Mouse (Mus musculus): Measurements from ENCODE around the gene 2810408A11Rik. TPM values are rescaled to one million over a fixed set of nuclear protein-coding genes. Genes with fewer than 3 reads are reported as not detected.
A peak's percentile ranks its signal among the peaks of the same experiment; 100 is the strongest.

2810408A11Rik gene
- polyA plus RNA-seq, 1 experiment from 2014 or later, result 5.4 TPM

DNA sequence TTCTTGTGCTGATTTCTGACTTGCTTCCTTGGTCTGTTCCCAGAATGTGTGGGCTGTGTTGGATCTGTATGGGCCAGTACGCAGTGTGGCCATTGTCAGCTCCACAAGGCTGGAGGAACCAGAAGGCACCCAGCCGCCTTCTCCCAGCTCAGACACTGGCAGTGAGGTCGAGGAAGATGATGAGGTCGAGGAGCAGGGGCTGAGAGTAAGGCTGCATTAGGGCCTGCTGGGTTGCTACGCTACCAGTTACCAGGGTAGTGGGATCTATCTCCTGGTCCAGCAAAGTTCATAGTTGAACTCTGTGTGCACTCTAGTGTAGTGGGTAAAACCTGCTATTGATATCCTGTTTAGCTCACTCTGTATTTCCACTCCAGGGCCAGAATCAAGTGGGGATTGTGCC, 8.4 kb upstream of the 2810408A11Rik start:
- 87% methylated on average over 5 of the region's 5 CpGs for whole genome bisulfite sequencing
- Histone ChIP-seq H3K4me2 (ENCODE audit: low read depth, low read length) (no peak overlapping the region), H3K9ac (ENCODE audit: low read depth, low read length) (no peak overlapping the region), H3K9me3 (ENCODE audit: control insufficient read depth, low read length) (no peaks in the 10 kb centered on the region), H3K4me1 (ENCODE audit: control insufficient read depth, insufficient read depth, low read length) (peaks cover 5% of the 10 kb centered on the region; the same call in 1 of the 2 replicates), H3K27ac (ENCODE audit: low read length) (no peak overlapping the region), H3K27me3 (replicated peaks; ENCODE audit: control insufficient read depth, insufficient read depth, low read length) (no peaks in the 10 kb centered on the region), H3K4me3 (ENCODE audit: low read length) (no peak overlapping the region), H3K36me3 (ENCODE audit: control insufficient read depth, insufficient read depth, low read length) (peaks cover 64% of the 10 kb centered on the region)
- ATAC-seq, result no peak

DNA sequence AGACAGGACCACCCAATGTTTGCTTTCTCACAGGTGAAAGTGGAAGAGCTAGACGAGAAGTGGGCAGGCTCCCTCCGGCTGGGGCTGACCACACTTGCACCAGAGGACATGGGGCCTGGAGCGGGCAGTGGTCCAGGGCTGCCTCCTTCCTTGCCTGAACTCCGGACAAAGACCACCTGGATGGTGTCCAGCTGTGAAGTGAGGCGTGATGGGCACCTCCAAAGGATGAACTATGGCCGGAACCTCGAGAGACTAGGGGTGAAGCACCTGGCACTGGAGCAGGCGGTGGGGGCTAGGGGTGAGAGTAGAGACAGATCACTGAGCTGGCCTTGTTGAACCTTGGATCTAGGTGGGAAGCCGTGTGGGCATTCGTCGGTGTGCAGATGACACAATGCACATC, 7.9 kb upstream of the 2810408A11Rik start:
- ATAC-seq, result no peak
- 93% methylated on average over 11 of the region's 11 CpGs for WGBS
- no peaks in the 10 kb centered on the region for H3K27me3 ChIP-seq (replicated peaks; ENCODE audit: control insufficient read depth, insufficient read depth, low read length)

DNA sequence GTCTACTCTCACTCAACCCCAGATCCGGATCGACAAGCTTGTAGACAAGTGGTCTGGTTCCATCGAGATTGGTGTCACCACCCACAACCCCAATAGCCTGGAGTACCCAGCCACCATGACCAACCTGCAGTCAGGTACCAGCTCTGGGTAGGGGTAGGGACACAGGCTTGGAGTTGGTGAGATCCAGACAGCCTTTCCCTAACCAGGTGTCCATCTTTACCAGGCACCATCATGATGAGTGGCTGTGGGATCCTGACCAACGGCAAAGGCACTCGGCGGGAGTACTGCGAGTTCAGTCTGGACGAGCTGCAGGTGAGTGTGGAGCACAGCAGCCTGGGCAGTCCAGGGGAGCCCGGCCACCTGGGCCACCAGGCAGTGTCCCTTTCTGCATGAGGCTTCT, 3.5 kb upstream of the 2810408A11Rik start:
- Histone ChIP-seq H3K9me3 (ENCODE audit: control insufficient read depth, low read length) (no peaks in the 10 kb centered on the region), H3K4me1 (ENCODE audit: control insufficient read depth, insufficient read depth, low read length) (peaks cover 11% of the 10 kb centered on the region; the same call in 1 of the 2 replicates), H3K27ac (ENCODE audit: low read length) (no peak overlapping the region), H3K4me3 (ENCODE audit: low read length) (no peak overlapping the region), H3K27me3 (replicated peaks; ENCODE audit: control insufficient read depth, insufficient read depth, low read length) (no peaks in the 10 kb centered on the region), H3K36me3 (ENCODE audit: control insufficient read depth, insufficient read depth, low read length) (peaks cover 41% of the 10 kb centered on the region), H3K9ac (ENCODE audit: low read depth, low read length) (no peak overlapping the region), H3K4me2 (ENCODE audit: low read depth, low read length) (no peak overlapping the region)
- no peak for ATAC-seq
- 97% methylated on average over 9 of the region's 9 CpGs for WGBS

More for the DNA sequence above, 7.9 kb upstream of the 2810408A11Rik start:
- peaks cover 69% of the 10 kb centered on the region for H3K36me3 ChIP-seq (ENCODE audit: control insufficient read depth, insufficient read depth, low read length)
- H3K9me3 ChIP-seq (ENCODE audit: control insufficient read depth, low read length), result no peaks in the 10 kb centered on the region
- H3K4me3 ChIP-seq (ENCODE audit: low read length), result no peak overlapping the region
- no peak overlapping the region for H3K9ac ChIP-seq (ENCODE audit: low read depth, low read length)
- peaks cover 5% of the 10 kb centered on the region; the same call in 1 of the 2 replicates for H3K4me1 ChIP-seq (ENCODE audit: control insufficient read depth, insufficient read depth, low read length)
- H3K4me2 ChIP-seq (ENCODE audit: low read depth, low read length), result no peak overlapping the region
- H3K27ac ChIP-seq (ENCODE audit: low read length), result no peak overlapping the region

DNA sequence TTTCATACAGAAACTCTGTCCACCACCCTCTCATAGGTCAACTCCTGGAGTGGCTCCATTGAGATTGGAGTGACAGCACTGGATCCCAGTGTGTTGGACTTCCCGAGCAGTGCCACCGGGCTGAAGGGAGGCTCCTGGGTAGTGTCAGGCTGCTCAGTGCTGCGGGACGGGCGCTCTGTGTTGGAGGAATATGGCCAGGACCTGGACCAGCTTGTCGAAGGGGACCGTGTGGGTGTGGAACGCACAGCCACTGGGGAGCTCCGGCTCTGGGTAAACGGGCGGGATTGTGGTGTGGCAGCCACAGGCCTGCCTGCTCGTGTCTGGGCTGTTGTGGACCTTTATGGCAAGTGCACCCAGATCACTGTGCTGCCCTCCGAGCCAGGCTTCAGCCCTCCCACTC, 2.2 kb upstream of the 2810408A11Rik start:
- Histone ChIP-seq H3K4me1 (ENCODE audit: control insufficient read depth, insufficient read depth, low read length) (peaks cover 11% of the 10 kb centered on the region; the same call in 1 of the 2 replicates), H3K27me3 (replicated peaks; ENCODE audit: control insufficient read depth, insufficient read depth, low read length) (no peaks in the 10 kb centered on the region), H3K36me3 (ENCODE audit: control insufficient read depth, insufficient read depth, low read length) (peaks cover 31% of the 10 kb centered on the region), H3K4me3 (ENCODE audit: low read length) (peak overlapping the region; percentile 82), H3K4me2 (ENCODE audit: low read depth, low read length) (peak overlapping the region; percentile 96), H3K27ac (ENCODE audit: low read length) (no peak overlapping the region), H3K9ac (ENCODE audit: low read depth, low read length) (peak overlapping the region; percentile 96; the same call in 1 of the 2 replicates), H3K9me3 (ENCODE audit: control insufficient read depth, low read length) (no peaks in the 10 kb centered on the region)
- 81% methylated on average over 13 of the region's 13 CpGs for WGBS
- no peak for ATAC-seq

DNA sequence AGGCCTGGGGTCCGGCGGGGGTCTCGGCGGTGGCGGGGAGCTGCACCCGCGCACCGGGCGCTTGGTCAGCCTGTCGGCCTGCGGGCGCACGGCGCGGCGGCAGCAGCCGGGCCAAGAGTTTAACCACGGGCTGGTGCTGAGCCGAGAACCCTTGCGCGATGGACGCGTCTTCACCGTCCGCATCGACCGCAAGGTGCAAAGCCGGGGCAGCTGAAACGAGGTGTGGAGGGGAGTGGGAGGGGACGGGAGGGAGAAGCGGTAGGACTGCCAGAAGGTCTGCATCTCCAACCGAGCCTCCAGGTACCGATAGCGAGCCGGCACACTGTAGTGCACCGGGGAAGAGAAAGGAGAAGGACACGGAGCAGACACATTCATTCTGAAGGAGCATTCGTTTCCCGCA, 1.2 kb upstream of the 2810408A11Rik start:
- ATAC-seq, result no peak; the same call in 1 of the 2 replicates
- WGBS, result under 1% methylated on average over 34 of the region's 39 CpGs
- Histone ChIP-seq H3K27me3 (replicated peaks; ENCODE audit: control insufficient read depth, insufficient read depth, low read length) (no peaks in the 10 kb centered on the region), H3K4me3 (ENCODE audit: low read length) (peak overlapping the region; percentile 82), H3K4me1 (ENCODE audit: control insufficient read depth, insufficient read depth, low read length) (peaks cover 11% of the 10 kb centered on the region; the same call in 1 of the 2 replicates), H3K9ac (ENCODE audit: low read depth, low read length) (peak overlapping the region; percentile 96), H3K9me3 (ENCODE audit: control insufficient read depth, low read length) (no peaks in the 10 kb centered on the region), H3K36me3 (ENCODE audit: control insufficient read depth, insufficient read depth, low read length) (peaks cover 23% of the 10 kb centered on the region), H3K4me2 (ENCODE audit: low read depth, low read length) (peak overlapping the region; percentile 96), H3K27ac (ENCODE audit: low read length) (peak overlapping the region; percentile 96)

DNA sequence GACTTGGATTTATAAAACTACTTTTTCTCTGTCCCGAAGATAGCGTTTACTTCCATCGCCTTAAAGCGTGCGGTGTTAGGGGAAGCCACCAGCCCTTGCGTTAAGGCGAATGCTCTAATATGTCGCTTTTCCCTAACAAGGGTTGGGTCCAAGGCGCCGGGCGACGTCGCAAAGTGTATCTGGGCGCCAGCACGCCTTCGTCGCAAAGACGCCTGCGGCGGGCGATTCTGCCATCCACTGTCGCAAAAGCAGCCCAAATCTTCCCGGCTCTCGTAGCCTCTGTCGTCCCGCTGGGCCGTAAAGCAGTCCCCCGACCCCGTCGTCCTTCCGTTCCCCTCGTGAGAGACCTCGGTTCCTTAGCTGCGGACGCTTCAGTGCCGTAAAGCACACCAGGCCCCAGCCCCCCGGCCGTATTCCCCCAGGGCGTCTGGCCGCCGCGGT, 639 bp upstream of the 2810408A11Rik start:
- H3K27ac ChIP-seq (ENCODE audit: low read length), result peak overlapping the region; percentile 96
- H3K4me2 ChIP-seq (ENCODE audit: low read depth, low read length), result peak overlapping the region; percentile 96
- H3K27me3 ChIP-seq (replicated peaks; ENCODE audit: control insufficient read depth, insufficient read depth, low read length), result no peaks in the 10 kb centered on the region
- H3K36me3 ChIP-seq (ENCODE audit: control insufficient read depth, insufficient read depth, low read length), result peaks cover 18% of the 10 kb centered on the region
- ATAC-seq, result peak; percentile 76
- peaks cover 11% of the 10 kb centered on the region; the same call in 1 of the 2 replicates for H3K4me1 ChIP-seq (ENCODE audit: control insufficient read depth, insufficient read depth, low read length)
- H3K4me3 ChIP-seq (ENCODE audit: low read length), result peak overlapping the region; percentile 82
- under 1% methylated on average over 42 of the region's 42 CpGs for WGBS
- H3K9me3 ChIP-seq (ENCODE audit: control insufficient read depth, low read length), result no peaks in the 10 kb centered on the region
- H3K9ac ChIP-seq (ENCODE audit: low read depth, low read length), result peak overlapping the region; percentile 96

DNA sequence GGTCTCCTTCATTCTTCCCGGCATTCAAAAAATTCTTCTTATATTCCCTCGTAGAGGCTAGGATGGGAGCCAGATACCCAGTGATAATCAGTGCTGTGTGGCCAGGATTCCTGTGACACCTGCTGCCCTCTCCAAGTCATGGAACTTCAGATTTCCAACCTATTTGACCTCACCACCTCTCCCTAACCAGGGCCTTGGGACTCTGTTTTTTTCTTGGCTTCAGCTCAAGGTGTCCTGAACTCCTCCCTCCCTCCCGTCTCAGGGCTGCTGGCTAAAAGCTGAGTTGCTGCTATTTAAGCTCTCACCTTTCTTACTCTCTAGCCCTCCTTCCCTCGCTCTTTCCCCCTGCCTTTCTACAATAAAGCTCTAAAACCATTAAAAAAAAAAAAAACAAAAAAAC, 917 bp downstream of the 2810408A11Rik start:
- WGBS, result 20% methylated on average over 4 of the region's 4 CpGs
- Histone ChIP-seq H3K27ac (ENCODE audit: low read length) (no peak overlapping the region), H3K36me3 (ENCODE audit: control insufficient read depth, insufficient read depth, low read length) (peaks cover 10% of the 10 kb centered on the region; the same call in 1 of the 2 replicates), H3K4me2 (ENCODE audit: low read depth, low read length) (peak overlapping the region; percentile 96), H3K4me1 (ENCODE audit: control insufficient read depth, insufficient read depth, low read length) (peaks cover 11% of the 10 kb centered on the region; the same call in 1 of the 2 replicates), H3K9me3 (ENCODE audit: control insufficient read depth, low read length) (no peaks in the 10 kb centered on the region), H3K27me3 (replicated peaks; ENCODE audit: control insufficient read depth, insufficient read depth, low read length) (no peaks in the 10 kb centered on the region), H3K4me3 (ENCODE audit: low read length) (peak overlapping the region; percentile 82), H3K9ac (ENCODE audit: low read depth, low read length) (peak overlapping the region; percentile 96)
- no peak for ATAC-seq

DNA sequence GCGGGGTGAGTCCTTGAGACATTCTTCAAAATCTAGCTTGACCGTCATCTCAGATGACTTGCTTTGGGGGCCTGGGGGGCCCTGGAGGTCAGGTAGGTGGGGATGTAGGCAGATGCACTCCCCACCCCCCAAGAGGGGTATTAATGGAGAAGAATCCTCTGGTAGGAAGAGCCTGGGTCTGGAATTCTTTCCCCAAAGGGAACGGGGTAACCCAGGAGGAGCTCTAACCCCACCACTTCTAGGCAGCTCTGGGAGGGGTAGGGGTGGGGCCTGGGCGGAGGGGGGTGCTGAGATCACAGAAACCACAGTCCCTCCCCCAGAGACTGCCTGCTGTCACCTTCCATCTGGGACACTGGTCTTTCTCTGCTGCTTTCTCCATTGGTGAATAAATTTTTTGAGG, 5.5 kb downstream of the 2810408A11Rik start, which contains the start of gene Acap1:
TSS of gene Acap1 (minus strand) at position 249 of the 400 bp plus-strand sequence.
- H3K9me3 ChIP-seq (ENCODE audit: control insufficient read depth, low read length), result no peaks in the 10 kb centered on the region
- H3K27me3 ChIP-seq (replicated peaks; ENCODE audit: control insufficient read depth, insufficient read depth, low read length), result no peaks in the 10 kb centered on the region
- H3K27ac ChIP-seq (ENCODE audit: low read length), result no peak within 1 kb of the TSS
- 0 out of 2 replicates have a peak, but pooled peaks cover 3% of the 10 kb centered on the region for H3K4me1 ChIP-seq (ENCODE audit: control insufficient read depth, insufficient read depth, low read length)
- no peak within 1 kb of the TSS for H3K4me2 ChIP-seq (ENCODE audit: low read depth, low read length)
- no peak for ATAC-seq
- WGBS, result 71% methylated on average over 4 of the region's 4 CpGs
- no peak within 1 kb of the TSS for H3K4me3 ChIP-seq (ENCODE audit: low read length)
- H3K9ac ChIP-seq (ENCODE audit: low read depth, low read length), result no peak within 1 kb of the TSS
- no peaks in the 10 kb centered on the region for H3K36me3 ChIP-seq (ENCODE audit: control insufficient read depth, insufficient read depth, low read length)

DNA sequence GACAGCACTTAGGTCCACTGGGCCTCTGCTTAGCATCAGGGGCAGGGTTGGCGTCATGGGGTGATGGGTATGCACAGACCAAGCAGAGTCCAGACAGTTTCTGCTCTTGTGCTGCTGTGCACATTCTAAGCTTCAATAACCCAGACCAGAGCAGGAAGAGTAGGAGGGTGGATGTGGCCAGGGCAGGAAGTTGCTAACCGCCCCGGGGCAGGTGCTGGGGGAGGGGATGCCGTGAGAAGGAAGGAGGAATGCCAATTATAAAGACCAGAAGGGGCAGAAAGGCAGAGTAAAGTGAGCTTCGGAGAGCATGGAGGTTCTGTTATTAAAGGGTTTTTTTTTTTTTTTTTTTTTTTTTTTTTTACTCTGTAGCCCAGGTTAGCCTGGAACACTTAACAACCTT, 6.1 kb downstream of the 2810408A11Rik start:
- no peaks in the 10 kb centered on the region for H3K4me1 ChIP-seq (ENCODE audit: control insufficient read depth, insufficient read depth, low read length)
- no peak for ATAC-seq
- H3K4me2 ChIP-seq (ENCODE audit: low read depth, low read length), result no peak overlapping the region
- H3K27ac ChIP-seq (ENCODE audit: low read length), result no peak overlapping the region
- H3K9me3 ChIP-seq (ENCODE audit: control insufficient read depth, low read length), result no peaks in the 10 kb centered on the region
- H3K36me3 ChIP-seq (ENCODE audit: control insufficient read depth, insufficient read depth, low read length), result no peaks in the 10 kb centered on the region
- H3K9ac ChIP-seq (ENCODE audit: low read depth, low read length), result no peak overlapping the region
- WGBS, result 73% methylated on average over 5 of the region's 5 CpGs
- no peak overlapping the region for H3K4me3 ChIP-seq (ENCODE audit: low read length)
- H3K27me3 ChIP-seq (replicated peaks; ENCODE audit: control insufficient read depth, insufficient read depth, low read length), result no peaks in the 10 kb centered on the region

DNA sequence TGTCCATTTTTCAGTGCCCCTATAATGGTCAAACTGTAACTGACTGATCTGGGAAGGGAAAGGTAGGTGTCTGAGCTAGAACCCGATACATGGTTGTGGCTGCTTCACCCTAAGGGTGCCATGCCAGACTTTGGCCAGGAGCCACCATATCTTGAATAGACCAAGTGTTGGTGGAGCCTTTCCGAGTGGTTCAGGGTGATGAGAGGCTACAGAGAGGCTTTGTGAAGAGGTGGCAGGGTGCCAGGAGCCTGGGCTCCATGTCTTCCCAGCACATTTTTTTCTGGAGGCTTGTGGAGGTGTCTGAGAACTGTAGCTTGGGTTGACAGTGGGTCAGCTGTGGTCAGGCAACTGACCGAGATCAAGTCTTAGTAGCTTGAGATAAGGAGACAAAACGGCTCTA, 9.3 kb downstream of the 2810408A11Rik start:
- Histone ChIP-seq H3K4me3 (ENCODE audit: low read length) (no peak overlapping the region), H3K4me2 (ENCODE audit: low read depth, low read length) (no peak overlapping the region), H3K27ac (ENCODE audit: low read length) (no peak overlapping the region), H3K36me3 (ENCODE audit: control insufficient read depth, insufficient read depth, low read length) (no peaks in the 10 kb centered on the region), H3K4me1 (ENCODE audit: control insufficient read depth, insufficient read depth, low read length) (no peaks in the 10 kb centered on the region), H3K27me3 (replicated peaks; ENCODE audit: control insufficient read depth, insufficient read depth, low read length) (no peaks in the 10 kb centered on the region), H3K9ac (ENCODE audit: low read depth, low read length) (no peak overlapping the region), H3K9me3 (ENCODE audit: control insufficient read depth, low read length) (no peaks in the 10 kb centered on the region)
- WGBS, result 76% methylated on average over 4 of the region's 4 CpGs
- no peak for ATAC-seq

Data from intestine, embryonic 16.5 days (tissue).